Mouse (Mus musculus) brain, embryonic 18.5 days (tissue): ENCODE measurements around the gene Vps18.

ENCODE experiments used
- DNase-seq: peaks from one replicate; pipeline ENCODE4 v3.0.0-alpha.2; 2012; ENCODE audit warnings: low read depth, low spot score

Gene Vps18

DNA sequence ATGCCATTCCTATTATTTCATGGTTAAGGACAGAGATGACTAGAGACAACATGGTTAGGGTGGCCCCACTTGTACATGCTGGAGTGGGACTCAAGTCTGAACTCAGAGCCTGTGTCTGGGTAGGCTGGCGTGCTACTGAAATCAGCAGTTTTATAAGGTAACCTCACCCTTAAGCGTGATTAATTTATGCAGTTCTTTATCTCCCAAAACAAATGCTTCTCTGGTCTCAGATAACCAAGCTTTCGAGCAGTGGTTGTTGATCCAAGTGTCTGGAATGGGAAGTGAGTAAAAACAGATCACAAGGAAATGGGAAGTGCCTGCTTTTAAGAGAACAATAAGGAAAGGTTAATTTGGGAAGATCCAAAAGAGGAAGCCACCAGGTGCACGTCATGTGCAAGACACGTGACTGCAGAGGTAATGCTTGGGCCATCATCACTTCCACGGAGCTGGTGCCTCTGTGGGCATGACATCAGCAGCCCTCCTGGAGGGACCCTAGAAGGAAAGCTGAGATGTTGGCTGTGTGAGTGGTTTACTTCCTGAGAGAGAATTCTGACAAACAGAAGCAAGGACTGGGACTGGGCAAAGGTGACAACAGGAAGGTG is 56.1 kb downstream of the Vps18 start:
- DNase-seq = no peak
